Mouse (Mus musculus) cerebral cortex, adult 2 months (tissue): ENCODE results near the gene Slc5a7.

Experiments
- WGBS: fragments of 180-500 bp; shearing (Covaris S2); methylation state at CpG from one replicate; pipeline ENCODE4 v1.1.7; 2018; 5-methylcytosine and 5-hydroxymethylcytosine counted together

The Slc5a7 gene

DNA sequence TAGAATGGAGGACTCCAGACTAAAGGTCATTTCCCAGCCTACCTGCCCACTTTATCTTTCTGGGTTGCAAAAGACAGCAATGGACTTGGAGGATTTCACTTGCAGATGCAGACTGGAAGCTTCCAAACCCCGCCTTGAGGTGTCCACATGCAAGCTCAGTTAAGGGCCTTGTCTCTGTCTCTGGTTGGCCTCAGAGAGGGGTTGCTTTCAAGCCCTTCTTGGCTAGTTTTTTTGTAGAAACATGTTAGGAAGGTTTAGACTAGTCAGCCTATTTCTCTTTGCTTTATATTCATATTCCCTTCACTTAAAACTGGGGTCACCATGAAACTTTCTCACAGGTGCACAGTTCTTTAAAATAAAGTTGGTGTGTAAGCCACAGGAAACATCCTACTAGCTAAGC lies at the start of gene Slc5a7:
Gene Slc5a7 (minus strand): TSS at position 101 of the 400 bp plus-strand sequence.
- 90% methylated on average over 1 of the region's 1 CpGs for WGBS

DNA sequence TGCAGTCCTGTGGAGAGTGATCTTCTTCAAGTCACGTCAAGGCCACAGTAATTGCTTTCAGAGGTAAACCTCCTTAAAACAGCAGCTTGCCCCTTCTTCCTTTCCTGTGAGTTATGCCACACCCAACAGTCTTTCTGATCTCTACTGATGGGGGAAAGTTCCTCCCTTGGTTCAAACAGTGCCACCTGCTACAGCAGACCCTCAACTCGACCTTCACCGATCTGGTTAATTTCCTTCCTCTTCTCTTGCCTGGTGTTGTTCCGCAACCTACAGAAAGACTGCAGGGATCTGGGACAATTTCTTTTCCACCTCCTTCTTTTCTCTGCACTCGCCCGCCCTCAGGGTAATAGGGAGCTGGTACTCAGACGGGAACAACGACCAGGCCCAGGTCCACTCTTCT lies 48.8 kb upstream of the Slc5a7 start:
- WGBS, result 85% methylated on average over 8 of the region's 8 CpGs

GRCm38 (mm10) chr17:54343395-54343794 lies 44.6 kb upstream of the Slc5a7 start:
- 16% methylated on average over 4 of the region's 4 CpGs for WGBS

DNA sequence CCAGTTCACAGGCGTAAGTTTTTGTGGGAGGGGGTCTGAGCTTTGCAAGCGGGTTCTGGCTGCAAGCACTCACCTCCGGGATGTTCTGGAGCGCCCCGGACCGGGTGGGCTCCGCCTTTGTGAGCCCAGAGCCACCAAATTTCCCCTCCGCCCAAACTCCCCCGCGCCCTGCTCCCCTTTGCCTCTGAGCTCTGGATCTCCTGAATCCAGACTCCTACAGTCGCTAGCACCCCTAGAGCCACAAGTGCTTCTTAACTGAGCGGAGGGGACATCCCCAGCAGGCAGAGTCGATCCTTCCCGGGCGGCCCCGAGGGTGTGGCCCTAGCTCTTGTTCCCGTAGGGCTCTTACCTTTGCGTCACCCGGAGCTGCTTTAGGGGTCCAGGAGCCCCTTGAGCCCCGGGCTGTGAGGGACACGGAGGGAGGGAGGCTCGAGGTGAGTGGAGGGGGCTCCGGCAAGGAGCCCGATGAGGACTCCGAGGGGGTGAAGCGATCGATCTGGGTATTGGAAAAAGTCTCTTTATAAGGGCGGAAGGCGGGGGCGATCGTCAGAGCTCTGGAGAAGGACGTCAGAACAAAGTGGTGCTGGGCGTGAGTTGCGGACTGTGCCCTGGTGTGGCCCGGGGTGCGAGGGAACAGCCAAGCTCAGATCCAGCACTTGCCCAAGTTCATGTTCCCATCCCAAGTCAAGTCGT lies 456 bp downstream of the Slc5a7 start:
- WGBS, result 7% methylated on average over 37 of the region's 37 CpGs

DNA sequence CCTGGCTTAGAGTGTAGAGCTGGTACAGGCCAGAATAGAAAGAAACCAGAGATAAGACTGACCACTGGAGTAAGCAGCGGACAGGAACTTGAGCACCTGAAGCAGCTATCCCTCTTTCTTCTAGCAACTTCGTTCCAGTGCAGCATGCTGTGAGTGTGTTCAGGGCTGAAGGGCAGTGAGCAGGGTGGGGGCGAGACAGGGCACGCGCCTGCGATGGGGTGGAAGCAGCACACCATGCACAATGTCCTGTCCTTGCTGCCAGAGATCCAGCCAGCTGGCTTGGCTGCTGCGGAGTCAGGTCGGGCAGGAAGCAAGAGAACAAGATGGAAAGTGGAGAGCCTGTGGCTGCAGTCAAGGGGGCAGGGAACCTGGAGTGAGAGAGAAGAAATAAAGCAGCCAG lies 59.4 kb downstream of the Slc5a7 start:
- 80% methylated on average over 8 of the region's 8 CpGs for WGBS
